Mouse (Mus musculus) WW6 (cell line): ENCODE measurements around the gene Prpsap1.
"Not testable (repeated sequence)": the region's sequence is repeated elsewhere in the genome, so short reads cannot be mapped to it uniquely, and the experiment has no call there.

ENCODE experiments used
- DNase-seq: peaks from one replicate; pipeline ENCODE4 v3.0.0-alpha.2; 2013; ENCODE audit warnings: low read depth, low spot score

Gene Prpsap1

DNA sequence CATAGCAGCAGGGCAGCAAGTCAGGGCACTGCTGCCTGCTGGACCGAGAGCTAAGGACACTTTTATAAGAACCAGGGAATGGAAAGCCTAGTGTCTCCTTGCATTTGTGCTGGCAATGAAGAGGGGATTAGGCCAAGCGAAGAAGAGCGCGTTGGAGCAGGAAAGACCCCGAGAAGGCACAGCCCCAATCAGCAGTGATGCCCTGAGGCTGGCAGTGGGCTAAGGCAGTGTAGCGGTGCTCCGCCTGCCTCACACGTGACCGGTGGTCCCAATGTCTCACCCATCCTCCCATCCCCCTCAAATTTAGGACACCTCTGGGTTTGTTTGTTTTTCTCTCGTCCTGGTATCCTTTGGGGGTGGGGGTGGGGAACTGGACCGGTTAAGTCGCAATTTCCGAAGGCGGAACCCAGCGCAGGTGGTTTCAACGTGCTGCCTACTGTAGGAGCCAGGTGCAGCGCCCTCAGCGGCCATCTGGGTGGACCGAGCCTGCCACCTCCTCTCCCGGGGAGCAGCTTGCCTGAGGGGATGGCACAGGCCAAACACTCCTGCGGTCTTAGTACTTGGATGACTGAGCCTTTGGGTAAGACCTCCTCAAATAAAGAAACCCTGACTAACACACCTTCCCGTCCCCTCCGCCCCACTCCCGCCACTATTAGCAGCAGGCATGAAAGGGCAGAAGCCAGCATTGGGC lies 21.5 kb upstream of the Prpsap1 start:
- no peak for DNase-seq

DNA sequence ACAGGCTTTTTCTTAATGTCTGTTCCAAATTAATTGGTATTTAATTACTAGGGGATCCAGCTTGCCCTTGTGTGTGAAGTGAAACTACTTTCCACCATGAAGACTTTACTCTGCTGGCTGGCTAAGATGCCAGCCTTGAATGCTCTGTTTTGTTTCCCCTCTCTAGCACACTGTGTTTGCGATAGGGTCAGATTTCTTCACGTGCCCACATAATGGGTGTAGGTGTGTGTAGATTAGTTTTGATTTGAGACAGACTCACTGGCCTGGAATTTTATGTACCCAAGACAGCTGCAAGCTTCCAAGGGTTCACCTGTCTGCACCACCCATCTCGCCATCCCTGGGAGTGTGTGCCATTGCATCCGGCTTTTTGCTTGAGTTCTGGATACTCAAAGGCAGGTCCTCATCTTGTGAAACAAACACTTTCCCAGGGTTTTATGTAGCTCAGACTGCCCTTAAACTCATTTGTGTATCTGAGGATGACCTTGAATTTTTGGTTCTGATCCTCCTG lies 19.6 kb upstream of the Prpsap1 start:
- DNase-seq = no peak

DNA sequence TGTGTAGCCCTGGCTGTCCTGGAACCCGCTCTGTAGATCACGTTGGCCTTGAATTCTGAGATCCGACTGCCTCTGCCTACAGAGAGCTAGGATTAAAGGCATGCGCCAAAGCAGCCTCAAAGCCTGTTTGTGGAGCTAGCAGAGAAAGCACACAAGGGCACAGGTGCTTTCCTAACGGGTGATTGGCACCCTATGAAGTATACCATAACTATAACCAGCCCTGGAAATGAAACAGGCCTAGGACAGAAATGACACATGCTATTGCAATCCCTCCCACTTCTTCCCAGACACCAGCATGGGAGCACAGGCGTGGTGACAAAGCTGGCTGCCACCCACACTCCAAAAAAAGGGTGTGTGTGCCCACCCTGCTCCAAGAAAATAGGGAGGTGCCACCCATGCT lies 19.0 kb upstream of the Prpsap1 start:
- DNase-seq = no peak

DNA sequence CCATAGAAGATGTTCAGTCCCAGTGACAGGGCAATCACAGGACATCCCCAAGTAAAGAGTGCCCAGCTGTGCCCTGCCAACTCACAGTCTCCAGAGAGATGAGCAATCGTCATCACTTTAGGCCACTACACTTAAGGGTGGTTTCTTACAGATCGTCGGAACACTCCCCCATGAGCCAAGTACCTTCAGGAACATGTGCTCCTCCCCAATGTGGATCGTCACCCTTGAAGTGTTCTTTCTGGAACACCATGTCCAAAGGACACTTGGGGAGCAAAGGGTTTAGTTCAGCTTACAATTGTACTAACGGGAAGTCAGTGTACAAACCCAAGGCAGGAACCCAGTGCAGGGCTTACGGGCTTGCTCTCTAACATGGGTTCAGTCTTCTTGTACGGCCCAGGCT lies 18.2 kb upstream of the Prpsap1 start:
- DNase-seq = no peak

DNA sequence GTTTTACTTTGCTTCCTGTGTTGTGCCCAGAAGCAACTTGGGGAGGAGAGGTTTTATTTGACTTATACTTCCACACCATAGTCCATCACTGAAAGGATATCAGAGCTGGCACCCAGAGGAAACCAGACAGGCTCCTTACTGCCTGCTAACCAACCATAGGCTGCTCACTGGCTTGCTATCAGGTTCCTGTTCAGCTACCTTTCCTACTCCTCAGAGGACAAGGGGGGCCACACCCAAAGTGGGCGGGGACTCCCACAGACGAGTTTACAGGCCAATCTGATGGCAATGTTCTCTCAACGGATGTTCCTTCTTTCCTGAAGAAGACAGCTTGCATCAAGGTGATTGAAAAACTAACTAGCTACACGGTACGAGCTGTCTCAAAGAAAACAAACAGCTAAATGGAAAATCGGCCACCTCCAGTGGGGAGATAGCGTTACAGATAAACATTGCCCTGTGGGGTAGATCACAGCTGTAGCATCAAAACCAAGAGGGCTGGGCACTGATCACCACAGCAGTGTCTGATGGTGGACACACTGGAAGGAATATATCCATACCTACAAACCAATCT lies 17.4 kb upstream of the Prpsap1 start:
- DNase-seq = no peak

DNA sequence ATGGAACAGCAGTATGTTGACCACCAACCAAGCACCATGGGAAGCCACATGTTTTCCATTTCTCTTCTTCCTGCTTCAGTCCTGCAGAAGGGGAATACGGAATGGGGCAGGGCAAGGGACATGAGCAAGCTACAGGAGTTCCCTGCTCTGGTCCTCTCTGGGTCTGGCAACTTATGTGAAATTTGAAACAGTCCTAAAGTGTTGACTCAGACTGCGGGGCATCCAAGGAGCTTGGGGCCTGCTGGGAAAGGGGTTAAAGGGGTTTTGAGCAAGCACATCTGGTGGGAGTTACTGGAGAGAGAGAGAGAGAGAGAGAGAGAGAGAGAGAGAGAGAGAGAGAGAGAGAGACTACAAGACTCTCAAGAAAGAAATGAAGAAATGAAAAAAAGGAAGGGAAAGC lies 14.7 kb upstream of the Prpsap1 start:
- no peak for DNase-seq

DNA sequence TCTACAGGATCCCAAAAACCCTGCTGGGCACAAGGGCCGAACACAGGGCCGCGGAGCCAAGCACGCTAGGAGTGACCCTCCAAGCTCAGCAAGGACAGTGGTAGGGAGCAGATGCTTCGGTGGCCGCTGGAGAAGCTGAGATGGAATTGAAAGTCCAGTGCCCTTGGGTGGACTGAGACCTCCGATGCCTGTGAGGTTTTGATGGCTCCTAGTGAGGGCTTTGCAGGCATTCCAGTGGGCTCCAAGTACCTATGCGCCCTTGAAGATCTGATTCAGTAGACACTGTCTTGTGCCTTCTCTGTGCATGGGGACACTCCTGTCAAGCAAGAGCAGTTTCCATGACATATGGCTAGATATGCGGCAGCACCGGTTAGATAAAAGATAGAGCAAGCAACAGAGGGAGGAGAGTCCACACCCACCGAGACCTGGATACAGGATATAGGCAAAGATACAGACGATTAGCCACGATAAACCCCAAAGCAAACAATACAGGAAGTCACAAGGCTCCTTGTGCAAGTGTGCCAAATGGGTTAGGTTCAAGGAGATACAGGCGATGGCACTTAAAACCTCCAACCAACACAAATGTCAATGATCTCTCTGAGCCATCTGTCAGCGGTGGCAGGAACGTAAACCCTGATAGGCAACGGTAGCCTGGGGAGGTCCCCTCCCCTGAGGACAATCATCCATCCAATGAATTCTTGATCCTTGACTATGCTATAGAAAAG lies 12.3 kb upstream of the Prpsap1 start:
- DNase-seq = no peak

DNA sequence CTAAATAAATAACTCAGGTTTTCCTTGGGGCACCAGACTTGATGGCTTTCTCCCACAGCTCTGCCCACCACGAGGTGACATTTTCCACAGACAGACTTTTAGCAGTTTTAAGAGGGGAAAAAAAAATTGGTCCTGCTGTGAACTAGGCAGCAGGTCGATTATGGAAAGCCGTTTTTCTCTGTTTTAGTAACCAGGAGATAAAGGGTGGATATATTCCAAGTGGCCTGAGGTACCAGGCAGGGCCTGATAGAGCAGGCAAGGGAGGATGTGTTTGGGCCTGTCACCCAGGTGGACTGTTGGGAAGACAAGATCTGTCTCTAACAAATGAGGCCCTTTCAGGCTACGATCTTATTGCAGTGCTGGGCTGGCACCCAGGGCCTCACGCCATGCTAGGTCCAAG lies 11.6 kb upstream of the Prpsap1 start:
- no peak for DNase-seq

DNA sequence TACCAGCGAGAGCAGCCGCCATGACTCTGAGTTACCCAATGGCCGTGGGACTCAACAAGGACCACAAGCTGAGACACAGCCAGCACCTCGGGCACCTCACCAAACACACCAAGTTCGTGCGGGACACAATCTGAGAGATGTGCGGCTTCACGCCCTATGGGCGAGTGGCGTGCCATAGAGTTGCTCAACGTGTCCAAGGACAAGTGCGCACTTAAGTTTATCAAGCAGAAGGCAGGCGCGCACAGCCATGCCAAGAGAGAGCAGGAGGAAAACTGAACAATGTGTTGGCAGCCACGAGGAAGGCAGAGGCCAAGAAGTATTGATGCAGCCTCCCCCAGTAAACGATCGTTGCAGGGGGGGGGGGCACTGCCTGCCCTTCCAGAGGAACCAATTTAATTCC lies 10.5 kb upstream of the Prpsap1 start:
- DNase-seq = no peak

DNA sequence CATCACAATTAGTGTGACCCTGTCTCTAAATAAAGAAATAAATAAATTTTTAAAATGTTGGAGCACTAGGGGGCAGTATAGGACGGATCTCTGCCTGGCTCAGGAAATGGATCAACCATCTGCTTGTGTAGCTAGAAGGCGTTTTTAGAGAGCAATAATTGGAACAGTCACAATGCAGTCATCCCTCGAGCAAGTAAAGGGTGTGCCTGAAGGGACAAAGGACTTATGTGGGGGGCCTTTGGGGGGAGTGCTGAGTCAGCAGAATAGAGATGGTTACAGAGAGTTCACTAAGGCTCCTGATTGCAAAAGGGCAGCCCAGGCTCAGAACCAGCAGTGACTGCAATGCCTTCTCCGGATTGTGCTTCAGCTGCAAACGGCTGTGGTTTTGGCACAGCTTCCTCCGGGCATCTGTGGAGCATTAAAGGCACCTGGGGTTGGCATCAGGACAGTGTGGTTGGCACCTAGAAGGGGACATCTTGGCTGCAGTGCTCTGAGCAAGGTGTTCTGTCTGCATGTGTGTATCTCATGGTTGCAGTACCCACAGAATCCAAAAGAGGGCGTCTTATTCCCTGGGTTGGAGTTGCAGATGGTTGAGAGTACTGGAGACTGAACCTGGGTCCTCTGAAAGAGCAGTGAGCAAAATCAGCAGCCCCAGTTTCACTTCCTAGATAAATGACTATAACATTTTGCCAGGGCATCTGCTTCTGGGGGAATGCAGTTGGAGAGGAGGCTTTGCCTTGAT lies 7.2 kb upstream of the Prpsap1 start:
- DNase-seq = no peak

DNA sequence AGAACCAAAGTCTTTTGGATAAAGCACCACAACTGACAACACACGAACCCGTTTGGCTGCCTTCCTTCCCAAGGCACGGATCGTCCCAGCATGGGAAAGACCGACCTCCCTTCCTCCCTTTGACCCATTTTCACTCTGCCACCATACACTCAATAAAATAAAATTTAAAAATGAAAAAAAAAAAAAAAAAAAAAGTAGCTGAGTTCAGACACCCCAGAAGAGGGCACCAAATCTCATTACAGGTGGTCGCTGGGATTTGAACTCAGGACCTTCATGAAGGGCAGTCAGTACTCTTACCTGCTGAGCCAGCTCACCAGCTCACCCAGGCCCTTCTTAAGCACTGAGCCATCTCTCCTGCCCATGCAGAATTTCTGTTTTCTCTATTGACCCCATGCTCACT lies 5.0 kb upstream of the Prpsap1 start:
- no peak for DNase-seq

DNA sequence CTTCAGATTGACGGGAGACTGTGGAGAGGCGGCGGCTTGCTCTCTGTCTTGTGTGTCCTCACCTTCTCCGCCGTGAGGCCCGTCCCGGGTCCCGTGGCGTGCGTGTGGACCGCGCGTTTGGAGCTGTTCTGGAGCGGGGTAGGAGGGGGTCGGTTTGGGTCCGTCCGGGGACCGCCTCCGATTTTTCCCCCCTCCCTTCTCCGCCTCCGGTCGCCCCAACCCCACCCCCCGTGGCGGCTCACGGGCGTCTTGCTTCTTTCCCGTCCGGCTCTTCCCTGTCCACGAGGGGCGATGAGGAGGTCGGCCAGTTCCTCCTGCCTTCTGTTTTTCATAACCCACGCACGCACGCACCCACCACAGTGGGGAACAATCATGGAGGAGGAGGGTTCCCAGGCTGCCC lies 4.6 kb upstream of the Prpsap1 start:
- DNase-seq = no peak

DNA sequence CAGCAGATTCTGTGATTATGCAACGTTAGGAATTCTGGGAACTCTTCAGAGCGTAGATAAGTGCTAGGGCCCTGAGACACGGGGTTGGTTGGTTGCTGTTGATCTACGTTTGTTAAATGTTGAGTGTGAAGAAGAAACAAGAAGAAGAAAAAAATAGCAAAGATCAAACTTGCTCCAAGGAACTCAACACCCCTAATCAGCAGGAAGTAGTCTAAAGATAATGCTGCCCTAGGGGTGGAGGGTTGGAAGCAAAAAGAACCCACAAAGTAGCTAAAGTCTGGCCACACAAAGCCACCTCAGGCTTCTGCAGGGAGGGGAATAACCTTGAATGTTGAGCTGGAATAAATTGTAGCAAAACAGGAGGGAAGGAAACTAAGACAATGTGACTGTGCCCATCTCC lies 3.3 kb upstream of the Prpsap1 start:
- no peak for DNase-seq

DNA sequence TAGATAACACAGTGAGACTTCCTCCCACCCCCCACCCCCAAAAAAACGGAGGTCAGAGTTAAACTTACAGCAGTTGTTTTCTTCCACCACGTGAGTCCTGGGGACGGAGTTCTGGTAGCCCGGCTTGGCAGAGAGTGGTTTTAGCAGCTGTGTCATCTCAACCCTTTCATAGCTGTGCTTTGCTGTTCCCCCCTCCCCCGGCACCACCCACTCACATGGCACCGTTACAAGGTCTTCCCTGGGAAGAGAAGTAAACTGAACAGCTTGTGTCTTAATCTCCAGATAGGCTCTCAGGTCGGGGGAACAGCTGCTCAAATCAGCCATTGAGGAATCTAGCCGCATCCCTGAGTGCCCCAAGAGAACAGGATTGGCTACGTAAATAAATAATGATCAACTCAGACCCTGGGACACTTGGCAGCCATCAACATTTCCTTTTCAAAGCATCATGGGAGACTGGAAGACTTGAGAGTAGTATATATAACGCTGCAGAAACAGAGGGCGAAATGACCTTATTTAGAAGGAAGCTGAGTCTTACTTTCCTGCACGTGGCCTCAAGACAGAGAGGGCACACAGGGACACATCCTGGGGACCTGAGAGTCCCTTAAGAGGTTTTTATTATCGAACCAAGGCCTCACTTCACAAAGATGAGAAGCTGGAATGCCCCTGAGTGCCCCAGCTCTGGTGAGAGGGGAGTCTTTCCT lies 622 bp upstream of the Prpsap1 start:
- DNase-seq = no peak

DNA sequence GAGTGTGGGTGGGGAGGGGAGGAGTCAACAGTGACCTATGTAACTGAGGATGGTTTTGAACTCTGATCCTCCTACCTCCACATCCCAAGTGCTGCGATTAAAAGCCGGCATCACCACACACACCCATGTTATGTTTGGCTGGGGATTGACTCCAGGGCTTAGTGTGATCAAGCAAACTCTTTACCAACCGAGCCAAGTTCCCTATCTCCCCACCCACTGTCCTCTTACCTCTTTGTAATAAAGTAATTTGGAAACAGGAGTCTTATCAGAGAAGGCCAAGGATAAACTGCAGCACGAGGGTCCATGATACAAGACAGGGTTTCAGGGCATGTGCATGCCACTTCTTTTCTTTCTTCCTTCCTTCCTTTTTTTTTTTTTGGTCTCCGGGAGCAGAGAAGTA lies 811 bp downstream of the Prpsap1 start:
- no peak for DNase-seq

DNA sequence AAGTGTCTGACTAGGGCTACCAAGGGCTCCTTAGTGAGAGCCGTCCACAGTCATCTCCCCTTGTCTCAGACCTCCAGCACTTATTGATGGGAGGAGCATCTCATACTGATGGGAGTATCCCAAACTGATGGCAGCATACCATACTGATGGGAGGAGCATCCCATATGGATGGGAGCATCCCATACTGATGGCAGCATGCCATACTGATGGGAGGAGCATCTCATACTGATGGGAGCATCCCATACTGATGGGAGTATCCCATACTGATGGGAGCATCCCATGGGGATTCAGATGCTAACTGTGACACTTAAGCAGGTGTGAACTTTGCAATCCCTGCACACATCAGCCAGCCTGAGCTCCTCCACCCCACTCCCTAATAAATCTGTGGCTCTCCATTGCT lies 1.5 kb downstream of the Prpsap1 start:
- DNase-seq = not testable (repeated sequence)

DNA sequence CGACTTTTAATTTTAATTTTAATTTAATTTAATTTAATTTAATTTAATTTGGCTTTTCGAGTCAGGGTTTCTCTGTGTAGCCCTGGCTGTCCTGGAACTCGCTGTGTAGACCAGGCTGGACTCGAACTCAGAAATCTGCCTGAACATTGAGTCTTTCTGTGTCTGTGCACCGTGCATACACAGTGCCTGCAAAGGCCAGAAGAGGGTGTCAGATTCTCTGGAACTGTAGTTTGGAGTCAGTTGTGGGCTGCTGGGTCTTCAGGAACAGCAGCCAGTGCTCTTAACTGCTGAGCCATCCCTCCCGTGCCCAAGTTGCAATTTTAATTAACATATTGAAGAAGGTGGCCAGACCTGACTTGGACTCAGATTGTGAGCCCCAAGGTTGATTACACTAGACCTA lies 2.7 kb downstream of the Prpsap1 start:
- DNase-seq = no peak

DNA sequence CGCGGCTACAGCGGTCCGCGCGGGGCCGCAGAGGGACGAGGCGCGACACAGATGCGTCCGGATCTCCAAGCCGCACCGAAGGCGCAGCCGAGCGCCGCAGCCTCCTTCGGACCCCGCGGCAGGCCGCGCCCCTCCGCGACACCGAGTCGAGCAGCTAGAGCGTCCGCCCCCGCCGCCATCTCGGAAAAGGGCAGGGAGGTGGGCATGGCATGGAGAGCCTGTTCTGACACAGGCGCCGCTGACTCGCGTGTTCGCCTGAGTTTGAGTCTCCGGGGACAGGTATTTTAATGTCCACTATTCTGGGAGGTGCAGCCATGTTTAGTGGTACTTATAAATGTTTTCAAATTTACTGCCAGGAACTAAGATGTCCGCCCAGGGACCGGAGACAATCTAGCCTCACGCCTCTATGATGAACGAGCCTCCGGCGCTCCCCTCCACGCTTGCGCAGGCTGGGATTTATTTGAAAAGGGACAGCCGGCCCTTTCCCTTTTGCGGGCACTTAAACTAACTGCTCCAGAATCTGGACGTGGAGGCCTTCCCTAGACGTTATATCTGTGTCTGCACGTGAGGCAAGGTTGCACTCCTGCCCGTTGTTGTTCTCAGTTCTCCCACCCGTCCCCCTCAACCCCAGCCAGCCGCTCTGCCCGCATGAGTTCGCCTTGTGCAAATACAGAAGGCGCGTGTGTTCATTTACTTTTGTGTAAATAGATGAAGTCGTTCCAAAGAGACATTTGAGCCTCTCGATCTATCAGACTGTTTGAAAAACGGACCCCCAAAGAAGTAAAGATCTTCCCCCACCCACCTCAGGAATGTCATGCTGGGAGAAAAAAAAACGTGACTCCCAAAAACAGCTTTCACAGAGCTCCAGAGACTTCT lies 3.5 kb downstream of the Prpsap1 start:
- DNase-seq = peak; percentile 93

DNA sequence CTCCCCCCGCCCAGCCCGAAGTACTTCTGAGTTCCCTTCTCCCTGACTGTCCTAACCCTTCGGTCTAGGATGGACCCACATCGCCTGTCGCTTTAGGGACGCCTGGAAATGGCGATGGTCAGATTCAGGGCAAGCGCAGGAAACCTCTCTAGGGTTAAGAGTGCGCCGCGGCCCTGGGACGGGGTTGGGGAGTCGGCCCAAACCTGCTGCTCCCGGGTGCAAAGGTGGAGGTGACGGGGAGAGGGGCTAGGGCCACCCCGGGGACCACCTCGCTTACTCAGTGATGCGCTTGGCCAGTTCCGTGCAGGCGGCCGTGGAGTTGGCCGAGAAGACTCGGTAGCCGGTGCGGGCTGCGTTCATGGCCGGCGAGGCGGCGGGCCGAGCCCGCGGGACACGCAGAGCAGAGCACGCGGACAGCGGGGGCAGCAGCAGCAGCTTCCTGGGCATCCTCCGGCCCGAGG lies 4.2 kb downstream of the Prpsap1 start:
- no peak for DNase-seq

DNA sequence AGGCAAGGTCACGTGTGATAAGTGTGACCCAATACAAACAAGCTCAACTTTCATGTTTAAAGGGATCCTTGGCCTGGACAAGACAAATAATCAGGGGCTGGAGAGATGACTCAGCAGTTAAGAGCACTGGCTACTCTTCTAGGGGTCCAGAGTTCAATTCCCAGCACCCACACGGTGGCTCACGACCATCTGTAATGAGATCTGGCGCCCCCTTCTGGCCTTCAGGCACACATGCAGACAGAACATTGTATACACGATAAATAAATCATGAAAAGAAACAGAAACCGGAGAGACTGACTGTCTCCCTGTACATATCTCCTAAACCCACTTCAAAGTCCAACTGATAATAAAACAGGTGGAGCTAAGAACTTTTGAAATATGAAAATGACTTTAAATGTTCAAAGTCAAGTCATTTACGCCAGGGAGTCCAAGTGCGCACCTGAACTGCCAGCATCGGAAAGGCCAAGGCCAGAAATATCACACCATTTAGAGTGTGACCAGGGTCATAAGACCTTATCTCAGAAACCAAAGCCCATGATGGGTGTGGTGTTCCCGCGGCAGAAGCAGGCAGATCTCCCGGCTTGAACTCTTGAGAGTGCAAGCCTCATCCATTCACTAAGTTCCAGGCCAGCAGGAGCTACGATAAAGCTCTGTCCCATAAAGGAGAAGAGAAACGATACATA lies 5.2 kb downstream of the Prpsap1 start:
- DNase-seq = peak; percentile 84
